Mouse (Mus musculus) erythroblast, embryonic 14.5 days (primary cell): ENCODE data around the gene Arhgef25.

Experiments used
- GATA1 ChIP-seq: IDR thresholded peaks from 2 replicates; pipeline ENCODE4 v1.6.1; 2012; ENCODE audit warnings: low read length, inconsistent platforms, mixed read lengths
- TAL1 ChIP-seq: IDR thresholded peaks from 3 replicates; pipeline ENCODE4 v1.6.1; 2012; ENCODE audit warnings: low read length, inconsistent platforms, mixed read lengths

GRCm38 (mm10) chr10:127150471-127150872, 39.4 kb downstream of the Arhgef25 start:
- TF ChIP-seq TAL1 (no peak), GATA1 (no peak)
